Mouse (Mus musculus): ENCODE data around the gene Tmem79. TPM values are rescaled to one million over a fixed set of nuclear protein-coding genes. Genes with fewer than 3 reads are reported as not detected.

Gene Tmem79
- polyA plus RNA-seq, 1 experiment from 2014 or later, result 7.4 TPM

DNA sequence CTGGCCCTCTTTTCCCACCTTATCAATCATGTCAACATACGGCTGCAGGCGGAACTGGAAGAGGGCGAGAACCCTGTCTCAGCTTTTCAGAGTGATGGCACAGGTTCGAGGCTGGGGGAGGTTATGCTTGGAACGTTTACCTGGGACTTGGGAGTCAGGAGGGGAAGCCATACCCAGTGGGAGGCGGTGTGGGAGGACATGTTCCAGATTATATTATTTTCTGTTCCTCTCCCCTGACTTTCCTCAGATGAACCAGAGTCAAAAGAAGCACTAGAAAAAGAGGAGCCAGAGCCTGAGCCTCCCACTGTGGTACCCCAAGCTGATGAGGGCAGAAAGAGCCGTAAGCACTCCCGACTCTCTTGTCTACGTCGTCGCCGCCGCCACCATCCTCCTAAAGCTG, 14.8 kb upstream of the Tmem79 start:
- Histone ChIP-seq H3K27ac (no peak overlapping the region), H3K9me3 (replicated peaks; ENCODE audit: low read length) (no peaks in the 10 kb centered on the region), H3K4me3 (replicated peaks; ENCODE audit: low read depth, low read length) (no peak overlapping the region), H3K9ac (ENCODE audit: low read depth, low read length) (no peak overlapping the region), H3K27me3 (ENCODE audit: insufficient read depth, low read length) (no peaks in the 10 kb centered on the region), H3K36me3 (ENCODE audit: insufficient read depth, low read length) (peaks cover 91% of the 10 kb centered on the region), H3K4me1 (replicated peaks; ENCODE audit: insufficient read depth, low read length) (no peaks in the 10 kb centered on the region), H3K4me2 (ENCODE audit: low read length) (no peak overlapping the region)
- ATAC-seq (replicated peaks; ENCODE audit: low FRiP score, low read depth), result no peak
- no peak for DNase-seq (ENCODE audit: low spot score)
- 86% methylated on average over 13 of the region's 13 CpGs for WGBS
- no peak for TF ChIP-seq CTCF (IDR thresholded peaks at IDR 0.05; ENCODE audit: low read depth)

DNA sequence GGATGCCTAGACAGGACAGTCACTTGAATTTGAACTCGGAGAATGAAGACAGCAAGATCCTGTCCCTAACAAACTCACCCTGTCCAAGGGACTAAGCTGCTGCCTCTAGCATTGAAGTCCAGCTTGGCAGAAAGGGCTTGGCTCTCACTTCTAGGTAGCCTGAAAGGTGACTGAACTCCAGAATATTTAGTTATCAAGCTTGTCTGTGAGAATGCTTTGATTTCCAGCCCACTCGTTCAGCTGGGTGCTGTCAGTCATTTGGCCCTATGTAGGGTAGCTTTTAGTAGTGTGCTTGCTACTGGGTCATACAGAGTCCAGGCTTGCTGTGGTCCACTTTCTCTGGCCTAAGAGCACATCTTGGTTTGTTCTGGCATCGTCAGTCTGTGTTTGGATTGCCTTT, 3.1 kb upstream of the Tmem79 start:
- Histone ChIP-seq H3K4me3 (replicated peaks; ENCODE audit: low read depth, low read length) (no peak overlapping the region), H3K9ac (ENCODE audit: low read depth, low read length) (no peak overlapping the region), H3K4me2 (ENCODE audit: low read length) (no peak overlapping the region), H3K27me3 (ENCODE audit: insufficient read depth, low read length) (no peaks in the 10 kb centered on the region), H3K36me3 (ENCODE audit: insufficient read depth, low read length) (peaks cover 24% of the 10 kb centered on the region), H3K9me3 (replicated peaks; ENCODE audit: low read length) (no peaks in the 10 kb centered on the region), H3K4me1 (replicated peaks; ENCODE audit: insufficient read depth, low read length) (peaks cover 15% of the 10 kb centered on the region), H3K27ac (no peak overlapping the region)
- TF ChIP-seq CTCF (IDR thresholded peaks at IDR 0.05; ENCODE audit: low read depth), result no peak
- 68% methylated on average over 3 of the region's 3 CpGs for WGBS
- ATAC-seq (replicated peaks; ENCODE audit: low FRiP score, low read depth), result no peak
- no peak for DNase-seq (ENCODE audit: low spot score)

DNA sequence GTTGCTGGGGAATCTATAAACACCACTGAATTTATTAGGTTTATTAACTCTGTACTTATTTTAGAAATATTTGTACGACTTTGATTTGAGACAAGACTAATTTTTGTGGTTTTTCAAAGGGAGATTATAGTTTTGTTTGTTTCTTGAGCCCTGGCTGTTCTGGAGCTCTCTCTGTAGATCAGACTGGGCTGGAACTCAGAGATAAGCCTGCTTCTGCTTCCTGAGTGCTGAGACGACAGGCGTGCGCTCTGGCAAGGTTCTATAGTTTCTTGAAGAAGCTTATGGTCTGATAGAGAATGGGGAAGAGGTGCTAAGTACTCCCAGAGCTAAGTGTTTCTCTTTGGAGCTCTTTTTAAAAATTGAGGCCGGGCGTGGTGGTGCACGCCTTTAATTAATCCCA, 2.4 kb upstream of the Tmem79 start:
- Histone ChIP-seq H3K27ac (no peak overlapping the region), H3K4me2 (ENCODE audit: low read length) (no peak overlapping the region), H3K4me1 (replicated peaks; ENCODE audit: insufficient read depth, low read length) (peaks cover 17% of the 10 kb centered on the region), H3K9ac (ENCODE audit: low read depth, low read length) (no peak overlapping the region), H3K9me3 (replicated peaks; ENCODE audit: low read length) (no peaks in the 10 kb centered on the region), H3K36me3 (ENCODE audit: insufficient read depth, low read length) (peaks cover 17% of the 10 kb centered on the region), H3K4me3 (replicated peaks; ENCODE audit: low read depth, low read length) (no peak overlapping the region), H3K27me3 (ENCODE audit: insufficient read depth, low read length) (no peaks in the 10 kb centered on the region)
- 91% methylated on average over 7 of the region's 7 CpGs for WGBS
- no peak for TF ChIP-seq CTCF (IDR thresholded peaks at IDR 0.05; ENCODE audit: low read depth)
- ATAC-seq (replicated peaks; ENCODE audit: low FRiP score, low read depth) (no peak), DNase-seq (ENCODE audit: low spot score) (no peak)

DNA sequence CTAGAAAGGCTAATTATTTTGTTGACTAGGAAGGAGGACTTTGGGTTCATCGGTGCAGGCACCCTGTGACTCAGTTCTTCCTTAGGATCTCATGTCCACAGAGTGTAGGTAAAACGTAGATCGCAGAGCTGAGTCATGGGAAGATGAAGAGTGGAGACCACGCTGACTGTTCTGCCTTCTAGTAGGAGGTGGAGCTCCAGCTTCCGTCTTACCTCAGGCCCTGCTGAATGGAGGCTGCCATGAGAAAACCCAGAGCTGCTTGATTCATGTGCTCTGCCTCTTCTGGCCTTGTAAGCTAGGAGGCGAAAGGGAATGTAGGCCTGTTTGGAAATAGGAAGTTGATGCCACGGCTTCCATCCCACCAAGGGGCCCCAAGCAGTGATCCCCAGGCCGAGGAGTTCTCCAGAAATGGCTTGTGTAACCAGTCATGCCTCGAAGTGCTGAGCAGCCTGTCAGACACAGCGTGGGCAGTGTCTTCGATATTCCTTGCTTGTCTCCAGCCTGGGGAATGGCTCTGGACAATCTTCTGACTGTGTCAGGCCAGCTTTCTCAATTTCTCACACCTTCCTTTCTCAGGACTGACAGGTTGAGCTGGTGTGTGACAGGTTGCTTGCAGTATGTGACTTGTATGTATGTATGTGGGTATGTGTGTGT, 1.5 kb upstream of the Tmem79 start:
- H3K4me2 ChIP-seq (ENCODE audit: low read length), result peak overlapping the region; percentile 59
- 0 out of 2 replicates have a peak overlapping the region, but pooled peaks have one; percentile 20 for H3K9ac ChIP-seq (ENCODE audit: low read depth, low read length)
- no peaks in the 10 kb centered on the region for H3K27me3 ChIP-seq (ENCODE audit: insufficient read depth, low read length)
- H3K27ac ChIP-seq, result peak overlapping the region; percentile 37; the same call in 1 of the 2 replicates
- peaks cover 17% of the 10 kb centered on the region for H3K4me1 ChIP-seq (replicated peaks; ENCODE audit: insufficient read depth, low read length)
- no peak for DNase-seq (ENCODE audit: low spot score)
- 63% methylated on average over 11 of the region's 11 CpGs for WGBS
- no peaks in the 10 kb centered on the region for H3K9me3 ChIP-seq (replicated peaks; ENCODE audit: low read length)
- peaks cover 9% of the 10 kb centered on the region; the same call in 1 of the 2 replicates for H3K36me3 ChIP-seq (ENCODE audit: insufficient read depth, low read length)
- no peak for ATAC-seq (replicated peaks; ENCODE audit: low FRiP score, low read depth)
- H3K4me3 ChIP-seq (replicated peaks; ENCODE audit: low read depth, low read length), result no peak overlapping the region
- no peak for TF ChIP-seq CTCF (IDR thresholded peaks at IDR 0.05; ENCODE audit: low read depth)

DNA sequence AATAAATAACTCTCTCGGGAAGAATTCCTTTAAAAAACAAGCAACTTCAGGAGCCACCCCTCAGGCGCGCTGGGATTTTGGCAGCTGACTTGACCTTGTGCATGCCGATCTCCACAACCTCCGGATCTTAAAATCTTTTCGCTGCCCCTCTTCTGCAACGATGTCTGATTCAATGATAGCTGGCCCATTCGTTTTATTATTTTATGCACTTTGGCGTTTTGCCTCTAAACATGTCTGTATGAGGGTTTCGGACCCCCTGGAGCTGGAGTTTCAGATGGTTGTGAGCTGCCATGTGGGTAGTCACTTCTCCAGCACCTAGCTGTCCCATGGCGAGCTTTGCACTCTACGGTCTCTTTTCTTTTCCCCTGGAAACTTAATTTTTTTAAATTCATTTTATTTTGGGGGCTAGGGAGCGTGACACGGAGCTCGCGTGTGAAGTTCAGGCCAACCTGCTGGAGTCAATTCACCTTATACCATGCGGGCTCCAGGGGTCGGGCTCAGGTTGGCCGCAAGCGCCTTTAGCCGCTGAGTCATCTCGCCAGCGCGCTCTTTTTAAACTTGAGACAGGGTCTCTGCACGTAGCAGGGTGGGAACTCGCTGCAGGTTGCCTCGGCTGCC, 403 bp downstream of the Tmem79 start:
- Histone ChIP-seq H3K4me2 (ENCODE audit: low read length) (peak overlapping the region; percentile 80), H3K9me3 (replicated peaks; ENCODE audit: low read length) (no peaks in the 10 kb centered on the region), H3K4me1 (replicated peaks; ENCODE audit: insufficient read depth, low read length) (peaks cover 17% of the 10 kb centered on the region), H3K27me3 (ENCODE audit: insufficient read depth, low read length) (no peaks in the 10 kb centered on the region), H3K4me3 (replicated peaks; ENCODE audit: low read depth, low read length) (peak overlapping the region; percentile 62), H3K36me3 (ENCODE audit: insufficient read depth, low read length) (no peaks in the 10 kb centered on the region), H3K27ac (peak overlapping the region; percentile 88), H3K9ac (ENCODE audit: low read depth, low read length) (peak overlapping the region; percentile 84)
- no peak for TF ChIP-seq CTCF (IDR thresholded peaks at IDR 0.05; ENCODE audit: low read depth)
- WGBS, result under 1% methylated on average over 27 of the region's 27 CpGs
- DNase-seq (ENCODE audit: low spot score), result peak; percentile 25
- peak; percentile 37; the same call in 1 of the 2 replicates for ATAC-seq (replicated peaks; ENCODE audit: low FRiP score, low read depth)

DNA sequence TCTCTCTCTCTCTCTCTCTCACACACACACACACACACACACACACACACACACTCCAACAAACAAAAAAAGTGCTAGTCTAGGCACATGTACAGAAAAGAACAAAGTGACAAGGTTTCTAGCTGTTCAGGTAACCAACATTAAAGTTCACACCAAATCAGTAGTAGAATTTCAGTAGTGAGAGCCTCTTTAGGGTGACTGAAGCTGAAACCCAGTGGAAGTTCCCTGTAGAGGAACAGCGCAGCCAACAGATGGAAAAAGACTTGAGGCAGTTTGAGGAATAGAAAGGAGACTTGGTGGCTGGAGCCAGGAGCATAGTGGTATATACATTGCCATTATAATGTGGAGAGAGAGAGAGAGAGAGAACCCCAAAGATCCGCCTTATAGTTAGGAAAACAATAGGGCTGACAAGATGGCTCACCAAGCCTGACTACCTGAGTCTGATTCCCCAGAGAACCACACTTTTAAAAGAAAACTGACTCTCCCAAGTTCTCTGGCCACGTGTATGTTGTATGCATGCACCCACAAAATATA, 979 bp downstream of the Tmem79 start:
- peaks cover 17% of the 10 kb centered on the region for H3K4me1 ChIP-seq (replicated peaks; ENCODE audit: insufficient read depth, low read length)
- no peak for DNase-seq (ENCODE audit: low spot score)
- no peak for ATAC-seq (replicated peaks; ENCODE audit: low FRiP score, low read depth)
- no peaks in the 10 kb centered on the region for H3K9me3 ChIP-seq (replicated peaks; ENCODE audit: low read length)
- H3K27me3 ChIP-seq (ENCODE audit: insufficient read depth, low read length), result no peaks in the 10 kb centered on the region
- H3K4me3 ChIP-seq (replicated peaks; ENCODE audit: low read depth, low read length), result peak overlapping the region; percentile 62
- peak overlapping the region; percentile 84 for H3K9ac ChIP-seq (ENCODE audit: low read depth, low read length)
- H3K36me3 ChIP-seq (ENCODE audit: insufficient read depth, low read length), result no peaks in the 10 kb centered on the region
- 31% methylated on average over 3 of the region's 3 CpGs for WGBS
- H3K4me2 ChIP-seq (ENCODE audit: low read length), result peak overlapping the region; percentile 80
- TF ChIP-seq CTCF (IDR thresholded peaks at IDR 0.05; ENCODE audit: low read depth), result no peak
- H3K27ac ChIP-seq, result peak overlapping the region; percentile 88

Measured in kidney, postnatal 0 days (tissue).